Mouse (Mus musculus) cortical plate, adult 2 months (tissue): ENCODE data around the gene Ptprt. TPM values are rescaled to one million over a fixed set of nuclear protein-coding genes. Genes with fewer than 3 reads are reported as not detected.

ENCODE experiments used
- H3K27ac ChIP-seq: fragments of 200-500 bp; 2 replicates; pipeline ENCODE4 v1.5.1; 2012; ENCODE audit warnings: low read length, control low read depth, inconsistent platforms; ENCODE audit not compliant: insufficient read depth
- H3K4me1 ChIP-seq: fragments of 200-500 bp; 2 replicates; pipeline ENCODE4 v1.6.1; 2011; ENCODE audit warnings: low read length; ENCODE audit not compliant: control insufficient read depth, insufficient read depth
- H3K4me3 ChIP-seq: fragments of 200-500 bp; 2 replicates; pipeline ENCODE4 v1.5.1; 2011; ENCODE audit warnings: mild to moderate bottlenecking, low read length, control low read depth; ENCODE audit not compliant: insufficient read depth
- CTCF ChIP-seq: fragments of 200-500 bp; IDR thresholded peaks from 2 replicates; pipeline ENCODE4 v1.5.1; 2011; ENCODE audit warnings: mild to moderate bottlenecking, control low read depth, low read length; ENCODE audit not compliant: insufficient read depth; ENCODE audit errors: extremely low read depth
- POLR2A ChIP-seq: fragments of 200-500 bp; IDR thresholded peaks from 2 replicates; pipeline ENCODE4 v1.6.1; 2011; ENCODE audit warnings: mild to moderate bottlenecking, low read length, control low read depth; ENCODE audit not compliant: insufficient read depth; ENCODE audit errors: extremely low read depth
- polyA plus RNA-seq: library from polyadenylated mRNA; depleted of rRNA; stranded (reverse); fragments of >200 nt; gene quantifications from 2 replicates; pipeline ENCODE4 v1.2.3, GENCODE M21; 2012

The Ptprt gene
- polyA plus RNA-seq, 1 experiment = 24.0 TPM

GRCm38 (mm10) chr2:162080717-162081398 lies 580.1 kb downstream of the Ptprt start:
- TF ChIP-seq CTCF (no peak), POLR2A (no peak)
- no peak overlapping the region for H3K4me3 ChIP-seq
- no peak overlapping the region for H3K27ac ChIP-seq
- peaks cover 3% of the 10 kb centered on the region; the same call in 1 of the 2 replicates for H3K4me1 ChIP-seq

GRCm38 (mm10) chr2:162078571-162079280 lies 582.2 kb downstream of the Ptprt start:
- no peak overlapping the region for H3K4me3 ChIP-seq
- TF ChIP-seq POLR2A = no peak
- TF ChIP-seq CTCF = no peak
- H3K27ac ChIP-seq = no peak overlapping the region
- H3K4me1 ChIP-seq = peaks cover 3% of the 10 kb centered on the region; the same call in 1 of the 2 replicates

GRCm38 (mm10) chr2:162052816-162053215 lies 608.1 kb downstream of the Ptprt start:
- Histone ChIP-seq H3K4me3 (no peak overlapping the region), H3K4me1 (no peaks in the 10 kb centered on the region), H3K27ac (no peak overlapping the region)
- TF ChIP-seq CTCF (no peak), POLR2A (no peak)

GRCm38 (mm10) chr2:162050198-162050597 lies 610.7 kb downstream of the Ptprt start:
- Histone ChIP-seq H3K4me1 (no peaks in the 10 kb centered on the region), H3K4me3 (no peak overlapping the region), H3K27ac (no peak overlapping the region)
- TF ChIP-seq POLR2A = no peak
- no peak for TF ChIP-seq CTCF

GRCm38 (mm10) chr2:162035615-162036014 lies 625.3 kb downstream of the Ptprt start:
- no peaks in the 10 kb centered on the region for H3K4me1 ChIP-seq
- TF ChIP-seq POLR2A (no peak), CTCF (no peak)
- no peak overlapping the region for H3K4me3 ChIP-seq
- H3K27ac ChIP-seq = no peak overlapping the region

- Histone ChIP-seq H3K27ac (no peak overlapping the region), H3K4me3 (no peak overlapping the region), H3K4me1 (no peaks in the 10 kb centered on the region; the same call in 1 of the 2 replicates)
- TF ChIP-seq POLR2A (no peak), CTCF (no peak)
Measured at GRCm38 (mm10) chr2:162031636-162032035, 629.3 kb downstream of the Ptprt start.

GRCm38 (mm10) chr2:162001016-162001415 lies 659.9 kb downstream of the Ptprt start:
- Histone ChIP-seq H3K27ac (no peak overlapping the region), H3K4me3 (no peak overlapping the region), H3K4me1 (no peaks in the 10 kb centered on the region)
- no peak for TF ChIP-seq CTCF
- TF ChIP-seq POLR2A = no peak

GRCm38 (mm10) chr2:161982311-161982710 lies 678.6 kb downstream of the Ptprt start:
- TF ChIP-seq POLR2A = no peak
- TF ChIP-seq CTCF = no peak
- Histone ChIP-seq H3K4me1 (no peaks in the 10 kb centered on the region), H3K4me3 (no peak overlapping the region), H3K27ac (no peak overlapping the region)

GRCm38 (mm10) chr2:161961179-161962163 lies 699.5 kb downstream of the Ptprt start:
- Histone ChIP-seq H3K4me3 (no peak overlapping the region), H3K27ac (no peak overlapping the region), H3K4me1 (no peaks in the 10 kb centered on the region)
- no peak for TF ChIP-seq CTCF
- no peak for TF ChIP-seq POLR2A
